Mouse (Mus musculus): ENCODE data around the gene Hist1h2bf. TPM values are rescaled to one million over a fixed set of nuclear protein-coding genes. Genes with fewer than 3 reads are reported as not detected.
A peak's percentile ranks its signal among the peaks of the same experiment; 100 is the strongest.

Hist1h2bf gene
- total and polyA plus RNA-seq, 2 experiments: 4.6 TPM; not detected in 1

GRCm38 (mm10) chr13:23532262-23533075, 41.5 kb downstream of the Hist1h2bf start:
- 17% methylated on average over 9 of the region's 9 CpGs for WGBS
- H3K27me3 ChIP-seq (ENCODE audit: control insufficient read depth, insufficient read depth, low read length): no peaks in the 10 kb centered on the region
- peak overlapping the region; percentile 31; the same call in 1 of the 2 replicates for H3K9ac ChIP-seq (ENCODE audit: low read depth, low read length)
- peaks cover 11% of the 10 kb centered on the region for H3K4me1 ChIP-seq (ENCODE audit: control insufficient read depth, insufficient read depth, low read length)
- no peaks in the 10 kb centered on the region for H3K79me2 ChIP-seq (ENCODE audit: control insufficient read depth, insufficient read depth, low read length)
- H3K36me3 ChIP-seq (ENCODE audit: control insufficient read depth, insufficient read depth, low read length): no peaks in the 10 kb centered on the region
- peak overlapping the region; percentile 27; the same call in 1 of the 2 replicates for H3K27ac ChIP-seq (replicated peaks; ENCODE audit: insufficient read depth, low read depth, low read length)
- DNase-seq (ENCODE audit: extremely low read depth, low read depth, low spot score): peak; percentile 21
- peak overlapping the region; percentile 56 for H3K4me3 ChIP-seq (ENCODE audit: insufficient read depth, low read depth, low read length)
- no peak for TF ChIP-seq CTCF (IDR thresholded peaks at IDR 0.05; ENCODE audit: low read depth, low read length)
- TF ChIP-seq POLR2A (IDR thresholded peaks at IDR 0.05; ENCODE audit: extremely low read depth, insufficient read depth, low read length): no peak

- Histone ChIP-seq H3K36me3 (ENCODE audit: control insufficient read depth, insufficient read depth, low read length) (no peaks in the 10 kb centered on the region), H3K27ac (replicated peaks; ENCODE audit: insufficient read depth, low read depth, low read length) (peak within 1 kb of the TSS; percentile 52), H3K27me3 (ENCODE audit: control insufficient read depth, insufficient read depth, low read length) (no peaks in the 10 kb centered on the region), H3K9ac (ENCODE audit: low read depth, low read length) (peak within 1 kb of the TSS; percentile 47), H3K4me3 (ENCODE audit: insufficient read depth, low read depth, low read length) (peak within 1 kb of the TSS; percentile 56), H3K4me1 (ENCODE audit: control insufficient read depth, insufficient read depth, low read length) (peaks cover 11% of the 10 kb centered on the region), H3K79me2 (ENCODE audit: control insufficient read depth, insufficient read depth, low read length) (no peaks in the 10 kb centered on the region)
- peak; percentile 93 for DNase-seq (ENCODE audit: extremely low read depth, low read depth, low spot score)
- WGBS: under 1% methylated on average over 61 of the region's 70 CpGs
- TF ChIP-seq POLR2A (IDR thresholded peaks at IDR 0.05; ENCODE audit: extremely low read depth, insufficient read depth, low read length) (peak; percentile 99), CTCF (IDR thresholded peaks at IDR 0.05; ENCODE audit: low read depth, low read length) (no peak)
Measured at GRCm38 (mm10) chr13:23530901-23531875, 42.8 kb downstream of the Hist1h2bf start, which contains the start of gene Hist1h4h. Gene Hist1h4h (plus strand): TSS chr13:23531050.

- WGBS: under 1% methylated on average over 20 of the region's 20 CpGs
- H3K79me2 ChIP-seq (ENCODE audit: control insufficient read depth, insufficient read depth, low read length): no peaks in the 10 kb centered on the region
- peak overlapping the region; percentile 47 for H3K9ac ChIP-seq (ENCODE audit: low read depth, low read length)
- peak overlapping the region; percentile 56 for H3K4me3 ChIP-seq (ENCODE audit: insufficient read depth, low read depth, low read length)
- peak; percentile 73 for DNase-seq (ENCODE audit: extremely low read depth, low read depth, low spot score)
- H3K27me3 ChIP-seq (ENCODE audit: control insufficient read depth, insufficient read depth, low read length): no peaks in the 10 kb centered on the region
- H3K4me1 ChIP-seq (ENCODE audit: control insufficient read depth, insufficient read depth, low read length): peaks cover 11% of the 10 kb centered on the region
- H3K27ac ChIP-seq (replicated peaks; ENCODE audit: insufficient read depth, low read depth, low read length): peak overlapping the region; percentile 52
- no peaks in the 10 kb centered on the region for H3K36me3 ChIP-seq (ENCODE audit: control insufficient read depth, insufficient read depth, low read length)
- TF ChIP-seq POLR2A (IDR thresholded peaks at IDR 0.05; ENCODE audit: extremely low read depth, insufficient read depth, low read length) (no peak), CTCF (IDR thresholded peaks at IDR 0.05; ENCODE audit: low read depth, low read length) (no peak)
Measured at GRCm38 (mm10) chr13:23530181-23530900, 43.7 kb downstream of the Hist1h2bf start.

DNA sequence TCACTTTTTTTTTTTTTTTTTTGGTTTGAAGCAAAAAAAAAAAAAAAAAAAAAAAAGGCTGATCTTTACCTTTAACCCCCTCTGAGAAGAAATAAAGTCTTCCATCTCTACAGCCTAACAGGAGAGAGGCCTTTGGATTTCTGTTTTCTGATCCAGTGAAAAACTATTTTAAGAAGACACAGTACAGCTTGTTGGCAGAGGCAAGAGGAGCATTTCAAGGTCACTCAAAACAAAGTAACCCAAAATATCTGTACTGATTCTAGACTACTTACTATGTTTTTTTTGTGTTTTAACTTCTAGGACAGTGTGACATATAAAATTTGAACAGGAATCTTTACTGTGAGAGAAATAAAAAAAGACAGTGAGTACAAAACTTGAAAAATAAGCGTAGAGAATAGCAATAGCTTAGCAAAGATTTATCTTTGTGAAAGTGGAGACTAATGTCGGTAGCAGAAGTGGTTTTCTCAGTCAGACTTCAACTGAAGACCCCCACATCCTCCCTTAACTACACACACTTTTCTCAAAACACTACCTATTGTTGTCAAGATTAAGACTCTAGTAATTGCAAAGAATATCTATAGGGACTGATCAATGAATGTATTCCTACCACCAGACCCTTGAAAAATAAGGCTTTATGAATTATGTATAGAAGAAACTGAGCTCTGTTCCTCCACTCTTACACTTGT, 44.4 kb downstream of the Hist1h2bf start:
- TF ChIP-seq CTCF (IDR thresholded peaks at IDR 0.05; ENCODE audit: low read depth, low read length) (no peak), POLR2A (IDR thresholded peaks at IDR 0.05; ENCODE audit: extremely low read depth, insufficient read depth, low read length) (no peak)
- no peak overlapping the region for H3K27ac ChIP-seq (replicated peaks; ENCODE audit: insufficient read depth, low read depth, low read length)
- WGBS: 33% methylated on average over 2 of the region's 2 CpGs
- H3K36me3 ChIP-seq (ENCODE audit: control insufficient read depth, insufficient read depth, low read length): no peaks in the 10 kb centered on the region
- no peaks in the 10 kb centered on the region for H3K27me3 ChIP-seq (ENCODE audit: control insufficient read depth, insufficient read depth, low read length)
- peaks cover 11% of the 10 kb centered on the region for H3K4me1 ChIP-seq (ENCODE audit: control insufficient read depth, insufficient read depth, low read length)
- H3K4me3 ChIP-seq (ENCODE audit: insufficient read depth, low read depth, low read length): peak overlapping the region; percentile 29; the same call in 1 of the 2 replicates
- H3K9ac ChIP-seq (ENCODE audit: low read depth, low read length): no peak overlapping the region
- H3K79me2 ChIP-seq (ENCODE audit: control insufficient read depth, insufficient read depth, low read length): no peaks in the 10 kb centered on the region
- DNase-seq (ENCODE audit: extremely low read depth, low read depth, low spot score): no peak

DNA sequence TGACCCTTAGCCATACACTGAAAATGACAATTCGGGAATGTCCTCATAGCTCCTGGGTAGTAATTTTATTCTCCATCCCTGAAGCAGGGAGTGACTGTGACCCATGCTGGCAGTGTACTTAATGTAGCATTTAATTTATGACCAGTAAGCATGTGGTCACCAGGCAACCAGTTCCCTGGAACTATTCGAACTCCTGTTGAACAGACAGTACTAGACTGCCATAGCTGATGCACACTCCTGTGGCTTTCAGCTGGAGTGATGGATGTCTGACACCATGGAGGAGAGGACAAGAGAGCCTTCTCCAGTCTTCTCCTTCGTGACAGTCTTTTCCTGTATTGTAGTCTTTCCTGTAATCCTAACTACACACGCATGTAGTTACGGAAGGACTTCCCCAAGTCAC, 45.0 kb downstream of the Hist1h2bf start:
- TF ChIP-seq POLR2A (IDR thresholded peaks at IDR 0.05; ENCODE audit: extremely low read depth, insufficient read depth, low read length) (no peak), CTCF (IDR thresholded peaks at IDR 0.05; ENCODE audit: low read depth, low read length) (no peak)
- Histone ChIP-seq H3K27ac (replicated peaks; ENCODE audit: insufficient read depth, low read depth, low read length) (no peak overlapping the region), H3K79me2 (ENCODE audit: control insufficient read depth, insufficient read depth, low read length) (no peaks in the 10 kb centered on the region), H3K36me3 (ENCODE audit: control insufficient read depth, insufficient read depth, low read length) (no peaks in the 10 kb centered on the region), H3K4me1 (ENCODE audit: control insufficient read depth, insufficient read depth, low read length) (peaks cover 7% of the 10 kb centered on the region), H3K9ac (ENCODE audit: low read depth, low read length) (no peak overlapping the region), H3K27me3 (ENCODE audit: control insufficient read depth, insufficient read depth, low read length) (no peaks in the 10 kb centered on the region), H3K4me3 (ENCODE audit: insufficient read depth, low read depth, low read length) (no peak overlapping the region)
- no peak for DNase-seq (ENCODE audit: extremely low read depth, low read depth, low spot score)
- 93% methylated on average over 5 of the region's 5 CpGs for WGBS
